Mouse (Mus musculus): ENCODE results near the gene Trappc4.

DNA sequence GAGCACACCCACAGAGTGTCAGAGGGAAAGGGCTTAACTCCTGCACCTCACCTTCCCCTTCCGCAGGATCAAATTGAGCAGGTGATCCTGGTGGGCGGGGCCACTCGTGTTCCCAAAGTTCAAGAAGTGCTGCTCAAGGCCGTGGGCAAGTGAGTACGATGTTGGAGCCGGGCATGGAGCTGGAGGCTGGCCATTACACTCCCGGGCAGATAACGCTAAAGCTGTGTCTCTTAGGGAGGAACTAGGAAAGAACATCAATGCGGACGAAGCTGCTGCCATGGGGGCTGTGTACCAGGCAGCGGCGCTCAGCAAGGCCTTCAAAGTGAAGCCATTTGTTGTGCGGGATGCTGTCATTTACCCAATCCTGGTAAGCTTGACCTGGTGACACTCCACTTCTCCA is 22.8 kb downstream of the Trappc4 start:
- TF ChIP-seq CTCF (IDR thresholded peaks at IDR 0.05; ENCODE audit: low read depth, low read length) (no peak), TAL1 (conservative IDR thresholded peaks at IDR 0.05; ENCODE audit: low read depth, low read length) (no peak), GATA1 (IDR thresholded peaks at IDR 0.05; ENCODE audit: borderline replicate concordance, low read length) (no peak)

Data from G1E (cell line).